Mouse (Mus musculus) stomach, postnatal 0 days (tissue): ENCODE data around the gene Hrc.

Experiments
- CTCF ChIP-seq: IDR thresholded peaks from 2 replicates; pipeline ENCODE4 v1.5.1; 2016; ENCODE audit warnings: antibody characterized with exemption, low read depth, mild to moderate bottlenecking, moderate library complexity
- EP300 ChIP-seq: optimal IDR thresholded peaks from 2 replicates; pipeline ENCODE3; 2016; ENCODE audit warnings: antibody characterized with exemption

- TF ChIP-seq EP300 (peak; percentile 90), CTCF (peak; percentile 12; the same call in 1 of the 2 replicates)
Measured at GRCm38 (mm10) chr7:45362801-45363200, 27.7 kb downstream of the Hrc start.
